Mouse (Mus musculus) thymus, postnatal 25 days (tissue): ENCODE data around the gene Zfp687.
A peak's percentile ranks its signal among the peaks of the same experiment; 100 is the strongest.

Experiments
- DNase-seq: peaks from one replicate; pipeline ENCODE4 v3.0.0; 2022

Zfp687 gene

DNA sequence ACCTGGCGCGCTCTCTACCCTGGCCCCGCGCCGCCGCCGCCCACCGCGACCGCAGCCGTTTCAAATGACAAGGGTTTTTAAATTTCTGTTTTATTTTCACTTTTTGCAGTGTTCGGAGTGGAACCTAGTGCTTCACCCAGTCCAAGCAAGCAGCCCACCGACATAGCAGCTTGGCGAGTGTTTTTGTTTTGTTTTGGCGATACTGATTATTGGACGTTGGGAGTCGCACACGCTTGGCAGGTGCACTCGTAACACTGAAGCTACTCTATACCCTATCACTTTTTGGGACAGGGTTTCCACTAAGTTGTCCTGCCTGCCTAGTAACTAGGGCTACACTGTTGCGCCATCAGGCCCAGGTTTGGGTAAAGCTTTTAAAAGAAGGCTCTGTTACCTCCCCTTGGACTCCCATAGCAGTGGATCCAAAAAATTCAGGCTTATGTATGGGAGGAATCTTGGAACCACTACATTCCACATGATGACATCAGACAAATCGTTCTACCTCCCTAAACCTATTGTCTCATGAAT is 1.3 kb upstream of the Zfp687 start:
- DNase-seq: no peak

DNA sequence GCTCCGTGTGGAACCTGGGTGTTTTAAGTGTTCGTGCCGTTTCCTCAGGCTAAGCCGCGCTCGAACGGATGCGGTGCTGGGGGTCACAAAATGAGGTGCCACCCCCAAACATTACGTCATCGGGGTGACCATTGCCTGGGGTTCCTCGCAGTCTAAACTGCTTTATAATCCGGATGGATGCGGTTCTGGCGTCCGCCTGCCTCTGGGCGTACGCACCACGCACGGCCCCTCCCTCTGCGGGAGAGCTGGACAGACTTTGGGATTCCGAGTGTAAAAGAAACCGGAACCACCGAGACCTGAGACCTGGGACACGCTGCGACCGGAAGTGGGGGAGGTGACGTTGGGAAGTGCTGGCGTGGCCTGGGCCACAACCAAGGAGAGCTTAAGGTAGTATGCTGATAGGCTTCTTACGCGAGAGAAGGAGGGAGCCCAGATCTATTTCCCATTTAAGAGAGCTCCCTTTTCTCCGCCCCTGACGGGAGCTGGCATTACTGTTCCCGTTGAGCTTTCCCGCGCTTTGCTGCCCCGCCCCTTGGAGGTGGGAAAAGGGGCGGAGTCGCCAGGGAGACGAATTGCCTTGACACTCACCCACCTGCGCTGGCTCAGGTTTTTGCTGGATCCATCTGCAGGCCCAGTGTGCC is 763 bp upstream of the Zfp687 start:
- peak; percentile 95 for DNase-seq

DNA sequence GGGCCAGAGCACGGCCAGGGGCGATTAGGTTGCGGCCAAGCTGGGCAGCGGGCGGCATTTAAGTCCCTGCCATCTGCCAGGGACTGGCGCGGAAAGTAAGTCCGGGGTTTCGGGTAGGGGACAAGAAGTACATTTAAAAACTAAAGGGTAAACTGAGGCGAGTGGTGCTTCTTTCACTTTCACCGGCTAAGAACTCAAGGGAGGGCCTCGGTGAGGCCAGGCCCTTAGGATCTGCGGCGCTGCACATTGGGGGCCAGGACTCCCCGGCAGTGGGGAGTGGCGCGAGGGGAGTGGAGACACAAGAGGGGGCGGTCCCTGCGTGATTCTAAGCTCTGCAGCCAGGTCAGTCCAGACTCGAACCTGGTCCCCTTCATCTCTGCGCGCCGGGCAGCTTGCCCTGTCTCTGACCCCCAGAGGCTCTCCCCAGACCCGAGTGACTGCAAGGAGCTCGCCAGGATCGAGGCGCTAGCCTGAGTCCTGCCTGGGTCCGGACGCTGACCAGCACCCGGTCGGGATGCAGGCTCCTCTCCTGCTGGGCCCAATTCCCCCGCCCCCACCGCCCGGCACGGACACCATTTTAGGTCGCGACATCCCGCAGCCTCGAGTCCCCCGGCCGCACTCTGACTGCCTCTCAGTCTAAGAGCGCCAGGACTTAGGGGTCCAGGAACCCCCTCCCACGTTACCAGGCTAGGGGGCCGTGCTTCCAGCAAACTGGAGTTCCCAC is 658 bp downstream of the Zfp687 start:
- DNase-seq: peak; percentile 56

DNA sequence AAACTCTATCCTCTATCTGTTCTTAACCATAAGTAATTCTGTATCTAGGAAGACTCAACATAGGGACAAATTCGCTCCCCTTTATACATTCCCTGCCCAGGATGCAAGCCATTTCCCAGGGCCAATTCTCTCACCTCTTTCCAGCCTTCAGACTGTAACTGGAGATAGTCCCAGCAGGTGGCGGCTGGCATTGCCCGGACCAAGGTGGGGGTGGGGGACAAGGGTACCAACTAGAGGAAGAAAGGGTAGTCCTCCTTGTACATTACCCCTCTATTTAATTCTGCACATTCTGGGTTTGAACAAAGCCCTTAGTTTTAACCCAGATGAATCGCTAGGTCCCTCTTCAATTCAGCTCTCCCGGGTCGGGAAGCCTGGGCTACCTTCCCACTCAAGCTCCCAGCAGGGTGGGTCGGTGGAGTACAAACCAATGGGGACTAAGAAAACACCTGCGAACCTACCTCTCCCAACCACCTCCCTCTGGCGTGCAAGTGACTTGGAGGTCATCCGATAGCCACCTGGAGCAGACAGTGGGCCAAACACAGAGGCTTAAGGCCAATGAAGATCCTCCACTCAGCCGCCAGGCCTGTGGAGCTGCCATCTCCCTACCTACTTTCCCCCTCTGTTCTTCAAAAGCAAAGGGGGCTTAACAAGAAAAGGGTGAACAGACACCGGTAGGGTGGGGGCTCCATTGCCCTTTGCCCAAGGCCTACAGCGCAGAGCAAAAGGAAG is 1.4 kb downstream of the Zfp687 start:
- no peak for DNase-seq

DNA sequence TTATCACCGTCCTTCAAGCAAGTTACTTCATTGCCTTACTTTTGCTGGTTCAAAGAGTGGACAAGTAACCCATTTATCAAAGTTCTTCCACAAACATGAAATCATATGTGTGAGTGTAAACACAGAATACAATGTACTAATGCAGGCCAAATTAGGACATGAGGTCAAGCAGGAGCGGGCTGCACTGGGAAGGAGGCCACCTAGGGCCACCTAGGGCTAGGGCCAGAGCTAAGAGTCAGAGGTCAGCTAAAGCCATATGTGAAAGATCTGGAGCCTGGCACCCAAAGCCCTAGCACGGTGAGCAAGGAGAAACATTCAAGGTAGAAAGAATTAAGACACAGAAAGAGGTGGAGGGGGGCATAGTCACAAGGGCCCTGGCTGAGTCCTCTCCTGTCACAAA is 2.3 kb downstream of the Zfp687 start:
- no peak for DNase-seq

DNA sequence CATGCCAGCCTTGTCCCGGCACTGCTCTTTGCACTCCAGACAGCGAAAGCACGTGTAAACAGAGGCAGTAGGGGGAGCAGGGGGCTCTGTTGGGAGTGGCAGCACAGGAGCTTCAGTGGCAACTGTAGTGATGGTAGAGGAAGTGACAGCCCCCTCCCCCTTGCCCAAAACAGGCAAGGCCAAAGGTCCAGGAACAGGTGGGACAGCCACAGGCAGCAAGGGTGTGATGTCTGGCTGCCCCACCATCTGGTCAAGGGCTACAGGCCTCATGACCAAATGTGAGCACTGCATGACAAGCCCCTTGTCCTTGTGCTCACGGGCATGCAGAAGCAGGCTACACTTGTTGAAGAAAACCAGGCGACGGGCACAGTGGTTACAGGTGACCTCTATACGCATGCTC is 4.9 kb downstream of the Zfp687 start:
- DNase-seq: no peak

DNA sequence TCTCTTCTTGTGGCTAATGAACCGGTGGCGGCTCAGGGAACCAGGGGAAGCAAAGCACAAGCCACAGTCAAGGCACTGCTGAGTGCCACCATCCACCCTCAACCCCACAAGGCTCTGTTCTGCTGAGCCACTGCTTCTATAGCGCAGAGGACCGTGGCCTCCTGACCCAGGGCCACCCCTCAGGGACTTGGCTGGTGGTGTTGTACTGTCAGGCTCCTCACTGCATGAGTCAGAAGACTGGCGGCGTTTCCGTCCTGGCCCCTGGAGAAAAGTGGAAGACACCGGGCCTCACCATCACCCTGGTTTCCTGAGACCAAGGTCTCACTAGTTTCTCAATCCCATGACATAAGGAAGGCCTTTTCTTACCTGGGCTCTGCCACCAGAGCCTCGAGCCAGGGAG is 7.5 kb downstream of the Zfp687 start:
- DNase-seq: no peak

DNA sequence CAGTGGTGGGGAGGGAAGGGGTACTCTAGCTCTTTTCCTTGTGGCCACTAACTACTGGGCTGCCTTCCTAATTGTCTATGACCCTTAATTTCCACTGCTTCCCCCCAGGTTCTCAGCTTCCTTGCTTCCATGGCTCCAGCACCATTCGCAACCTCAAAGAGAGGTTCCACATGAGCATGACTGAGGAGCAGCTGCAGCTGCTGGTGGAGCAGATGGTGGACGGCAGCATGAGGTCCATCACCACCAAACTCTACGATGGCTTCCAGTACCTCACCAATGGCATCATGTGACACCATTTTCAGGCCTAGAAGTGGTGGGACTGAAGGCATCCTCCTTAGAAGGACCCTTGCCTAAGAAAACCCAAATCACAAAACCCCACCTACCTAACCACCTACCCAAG is 9.6 kb downstream of the Zfp687 start:
- DNase-seq: no peak

DNA sequence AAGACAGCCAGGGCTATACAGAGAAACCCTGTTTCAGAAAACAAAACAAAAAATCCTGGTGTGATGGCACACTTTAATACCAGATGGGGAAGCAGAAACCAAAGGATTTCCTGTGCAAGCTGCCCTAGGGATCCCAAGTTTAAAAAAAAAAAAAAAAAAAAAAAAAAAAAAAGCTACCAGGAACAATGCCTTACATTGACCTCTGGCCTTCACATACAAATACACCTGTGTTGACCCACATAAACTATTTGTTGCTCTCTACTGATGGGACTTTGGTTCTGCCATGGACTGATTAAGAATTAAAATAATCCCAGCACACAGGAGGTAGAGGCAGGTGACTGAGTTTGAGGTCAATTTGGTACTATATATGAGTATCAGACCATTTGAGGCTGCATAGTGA is 12.0 kb downstream of the Zfp687 start:
- DNase-seq: no peak

DNA sequence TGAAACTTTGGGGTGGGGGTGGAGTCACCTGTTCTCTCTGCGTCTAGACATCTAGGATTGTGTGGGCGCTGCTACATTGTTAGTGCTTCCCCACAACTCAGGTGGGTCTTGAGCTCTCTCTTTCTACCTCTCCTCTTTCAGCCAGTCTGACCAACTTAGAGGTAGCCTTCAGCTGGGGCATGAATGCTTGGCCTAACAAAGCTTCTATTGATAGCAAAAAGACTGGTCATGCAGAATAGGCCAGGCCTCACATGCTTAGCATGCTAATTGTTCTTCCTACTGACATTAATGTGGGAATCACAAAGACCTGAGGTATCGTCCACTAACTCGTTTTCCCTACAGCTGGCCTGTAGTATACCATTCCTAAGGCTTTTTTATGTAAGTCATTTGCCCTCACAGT is 12.7 kb downstream of the Zfp687 start:
- no peak for DNase-seq

DNA sequence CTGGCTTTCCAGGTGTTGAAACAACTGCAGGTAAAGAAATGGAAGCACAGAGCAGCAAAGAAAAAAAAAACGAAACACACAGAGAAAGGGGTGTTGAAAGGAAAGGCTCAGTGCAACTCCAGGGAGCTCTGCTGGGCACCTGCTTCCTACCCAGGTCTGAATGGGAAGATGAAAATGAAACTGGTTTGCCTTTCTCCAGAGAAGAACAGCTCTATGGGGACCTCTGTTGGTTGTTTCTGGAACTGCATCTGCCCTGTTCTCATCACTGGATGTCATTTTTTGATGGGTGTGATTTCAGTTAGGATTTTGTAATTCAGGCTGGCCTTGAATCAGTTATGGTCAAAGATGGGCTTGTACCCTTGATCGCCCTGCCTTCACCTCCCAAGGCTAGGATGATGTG is 18.3 kb downstream of the Zfp687 start:
- peak; percentile 86 for DNase-seq

DNA sequence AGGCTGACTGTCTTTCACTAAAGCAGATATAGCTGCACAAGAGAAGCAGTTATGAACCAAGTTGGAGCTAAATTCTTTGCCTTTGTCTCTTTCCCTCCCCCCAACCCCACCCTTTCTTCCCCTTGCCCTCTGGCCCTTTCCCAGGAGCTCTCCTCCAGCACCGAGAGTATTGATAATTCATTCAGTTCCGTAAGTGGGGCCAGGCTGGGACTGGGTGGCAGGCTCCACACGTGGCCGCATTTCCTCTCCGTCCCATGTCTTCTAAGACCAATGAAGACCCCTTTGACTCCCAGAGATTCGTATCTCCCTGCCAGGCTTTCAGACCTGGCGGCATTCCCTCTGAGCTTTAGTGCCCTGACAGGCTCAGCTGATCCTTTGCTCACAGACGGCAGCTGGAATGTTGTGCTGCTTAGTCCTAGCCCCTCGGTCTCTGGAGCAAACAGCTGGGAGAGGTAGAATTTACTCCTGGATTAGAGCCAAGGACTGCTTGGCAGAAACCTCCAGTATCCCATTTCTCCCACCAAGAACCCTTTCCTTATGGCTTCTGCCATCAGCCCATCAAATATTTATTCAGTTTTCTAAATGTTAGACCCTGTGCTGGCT is 26.0 kb downstream of the Zfp687 start:
- DNase-seq: no peak

DNA sequence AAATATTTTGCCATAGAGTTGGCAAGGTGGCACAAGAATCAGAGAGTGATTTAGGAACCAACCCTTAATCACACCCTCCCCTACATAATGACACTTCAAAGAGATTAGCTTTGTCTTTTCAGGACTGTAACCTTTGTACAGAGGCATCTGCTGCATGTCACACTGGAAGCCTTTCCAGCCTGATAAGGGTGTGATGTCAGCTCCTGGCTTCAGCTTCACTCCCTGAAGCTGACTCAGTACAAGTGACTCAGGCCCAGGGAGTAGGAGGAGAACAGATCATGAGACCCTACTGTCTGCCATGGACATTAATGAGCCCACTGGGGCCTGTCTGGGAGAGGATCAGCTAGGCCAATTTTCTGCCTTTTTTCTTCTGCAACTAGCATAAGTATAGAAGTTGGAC is 27.7 kb downstream of the Zfp687 start:
- DNase-seq: no peak

DNA sequence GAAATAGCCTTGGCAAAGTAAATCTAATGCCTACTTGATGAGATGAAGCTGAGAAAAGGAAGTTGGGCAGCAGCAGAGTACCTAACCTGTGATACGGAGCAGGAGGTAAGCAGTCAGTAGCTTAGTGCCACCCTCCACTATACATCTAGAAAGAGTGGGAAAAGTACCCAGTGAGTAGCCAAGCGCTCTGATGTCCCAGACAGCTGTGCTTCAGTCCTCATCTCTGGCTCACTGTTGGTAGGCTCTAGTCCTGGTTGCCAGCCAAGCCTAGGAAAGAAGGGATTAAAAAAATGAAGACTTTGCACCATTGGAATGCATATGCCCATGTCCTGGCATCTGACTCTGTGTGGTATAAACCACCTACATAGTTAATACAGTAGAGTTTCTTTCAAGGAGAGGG is 29.7 kb downstream of the Zfp687 start:
- DNase-seq: no peak

DNA sequence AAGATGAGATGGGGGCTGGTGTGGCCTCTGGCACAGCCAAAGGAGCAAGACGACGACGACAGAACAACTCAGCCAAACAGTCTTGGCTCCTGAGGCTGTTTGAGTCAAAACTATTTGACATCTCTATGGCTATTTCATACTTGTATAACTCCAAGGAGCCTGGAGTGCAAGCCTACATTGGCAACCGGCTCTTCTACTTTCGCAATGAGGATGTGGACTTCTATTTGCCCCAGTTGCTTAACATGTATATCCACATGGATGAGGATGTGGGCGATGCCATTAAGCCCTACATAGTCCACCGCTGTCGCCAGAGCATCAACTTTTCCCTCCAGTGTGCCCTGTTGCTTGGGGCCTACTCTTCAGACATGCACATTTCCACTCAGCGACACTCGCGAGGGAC is 30.9 kb downstream of the Zfp687 start:
- DNase-seq: no peak

DNA sequence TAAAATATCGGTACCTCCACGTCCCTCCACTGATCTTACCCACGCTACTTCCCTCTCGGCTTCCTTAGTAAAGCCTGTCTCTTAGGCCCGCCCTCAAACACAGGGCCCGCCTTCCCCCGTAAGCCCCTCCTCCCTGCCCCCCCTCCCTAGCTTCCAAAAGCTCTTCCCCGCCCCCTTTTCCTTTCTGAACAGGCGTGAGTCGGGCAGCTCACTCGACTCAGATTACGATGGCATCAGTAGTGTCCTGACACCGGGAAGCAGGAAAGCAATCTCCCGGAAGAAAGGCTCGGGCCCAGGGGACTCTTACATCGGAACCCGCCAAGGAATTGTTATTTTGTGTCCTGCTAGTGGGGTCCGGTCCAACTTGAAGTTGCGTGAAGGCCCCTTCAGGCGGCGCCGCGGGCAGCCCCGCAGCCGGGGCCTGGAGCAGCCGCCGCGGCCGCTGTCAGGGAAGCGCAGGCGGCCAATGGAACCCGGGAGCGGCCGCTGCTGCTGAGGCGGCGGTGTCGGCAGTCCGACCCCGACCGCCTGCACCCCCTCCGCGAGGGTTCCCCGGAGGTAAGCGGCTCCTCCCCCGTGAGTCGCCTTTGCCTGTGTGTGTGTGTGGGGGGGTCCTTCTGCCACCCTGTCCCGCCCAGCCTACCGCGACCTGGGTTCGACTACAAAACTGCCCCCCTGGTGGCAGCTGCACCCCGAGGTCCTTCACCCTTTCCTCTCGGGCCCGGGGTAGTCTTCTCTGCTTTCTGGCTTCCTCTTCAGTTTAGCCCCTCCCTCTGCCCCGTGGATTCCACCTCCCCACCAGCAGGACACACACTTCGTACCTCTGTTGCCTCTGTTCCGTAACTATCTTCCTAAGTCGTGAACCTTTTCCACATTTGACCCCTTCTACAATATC is 40.5 kb downstream of the Zfp687 start, which contains the start of gene Pi4kb:
Gene Pi4kb (plus strand): TSS at position 204 of the 895 bp plus-strand sequence.
- peak; percentile 88 for DNase-seq

DNA sequence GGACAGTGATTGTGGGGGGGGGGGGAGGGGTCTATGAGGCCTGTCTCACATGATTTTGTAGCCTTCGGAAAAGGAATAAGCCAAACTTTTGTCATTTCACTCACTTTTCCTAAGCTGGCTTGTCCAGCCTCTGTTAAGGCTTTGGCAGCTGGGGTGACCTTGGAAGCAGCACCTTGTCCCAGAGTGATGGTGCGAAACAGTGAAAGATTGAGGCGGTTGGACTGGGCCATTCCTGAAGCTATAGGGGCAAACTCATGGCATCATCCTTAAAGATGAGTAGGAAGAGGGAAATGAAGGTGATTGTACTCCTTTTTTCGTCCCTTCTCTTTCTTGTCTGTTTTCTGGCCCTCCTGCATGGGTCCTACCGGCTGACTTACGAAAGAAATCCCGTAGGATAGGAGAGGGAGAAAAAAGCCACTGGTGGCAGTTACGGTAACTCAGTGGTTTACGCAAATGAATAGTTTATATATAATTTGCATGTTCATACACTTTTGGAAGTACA is 41.2 kb downstream of the Zfp687 start:
- no peak for DNase-seq

DNA sequence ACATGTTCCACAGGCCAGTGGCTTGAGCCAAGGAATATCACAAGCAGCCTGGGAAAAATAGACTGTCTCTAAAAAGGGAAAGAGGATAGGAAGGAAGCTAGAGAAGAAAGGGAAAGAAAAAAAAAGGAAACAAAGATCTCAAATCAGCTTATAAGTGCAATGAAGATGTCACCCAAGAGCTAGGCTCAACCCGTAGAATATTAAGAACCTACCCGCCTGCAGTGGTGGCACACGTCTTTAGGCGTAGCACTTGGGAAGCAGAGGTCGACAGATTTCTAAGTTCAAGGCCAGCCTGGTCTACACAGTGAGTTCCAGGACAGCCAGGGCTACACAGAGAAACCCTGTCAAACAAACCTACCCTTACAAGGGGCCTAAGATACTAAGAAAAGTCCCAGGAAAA is 41.6 kb downstream of the Zfp687 start:
- no peak for DNase-seq

DNA sequence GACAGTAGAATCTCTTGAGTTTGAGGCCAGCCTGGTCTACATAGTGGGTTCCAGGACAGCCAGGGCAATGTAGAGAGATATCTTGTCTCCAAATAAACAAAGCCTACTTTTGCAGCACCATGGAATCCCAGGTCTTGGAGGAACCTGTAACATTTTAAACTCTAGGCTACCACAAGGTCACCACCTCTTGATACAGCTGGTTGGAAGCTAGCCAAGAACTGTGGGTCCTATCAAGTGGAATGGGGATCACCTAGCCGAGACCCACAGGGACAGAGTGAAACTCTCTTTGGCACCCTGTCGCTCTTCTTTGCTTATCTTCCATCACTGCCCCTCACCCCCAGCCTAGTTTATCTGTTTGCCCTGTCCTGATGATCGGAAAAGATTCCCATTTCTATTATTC is 42.7 kb downstream of the Zfp687 start:
- DNase-seq: no peak

DNA sequence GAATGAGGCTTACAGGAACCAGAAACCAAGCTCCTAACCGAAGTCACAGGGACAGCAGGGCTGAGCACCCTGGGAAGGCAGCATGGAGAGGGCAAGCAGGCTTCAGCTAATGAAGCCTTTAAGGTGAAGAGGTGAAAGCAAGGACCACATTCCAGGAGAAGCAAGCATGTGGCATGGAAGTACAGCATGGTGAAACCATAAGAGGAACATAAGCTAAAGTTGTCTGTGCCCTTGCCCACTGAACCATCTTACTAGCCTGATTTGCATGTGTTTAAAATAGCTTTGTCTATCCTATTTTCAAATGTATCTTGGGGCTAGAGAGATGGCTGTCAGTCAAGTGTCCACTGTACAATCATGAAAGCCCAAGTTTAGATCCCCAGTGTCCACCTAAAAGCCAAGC is 49.4 kb downstream of the Zfp687 start:
- DNase-seq: no peak

DNA sequence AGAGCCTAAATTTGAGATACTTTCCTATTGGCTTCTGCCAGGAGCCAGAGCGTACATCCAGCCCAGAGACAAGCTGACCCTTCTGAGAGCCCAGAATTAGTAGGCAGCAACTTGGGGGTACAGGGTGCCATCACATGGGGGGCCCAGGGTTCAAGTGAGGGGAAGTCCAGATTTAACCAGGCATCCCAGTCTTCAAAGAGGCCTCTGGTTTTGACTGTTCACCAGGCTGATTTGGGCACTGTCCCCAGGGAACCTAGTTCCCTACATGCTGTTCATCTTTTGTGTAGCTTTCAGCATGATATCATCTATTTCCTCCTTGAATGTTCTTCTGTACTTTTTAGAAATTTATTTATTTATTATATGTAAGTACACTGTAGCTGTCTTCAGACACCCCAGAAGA is 50.3 kb downstream of the Zfp687 start:
- DNase-seq: no peak

DNA sequence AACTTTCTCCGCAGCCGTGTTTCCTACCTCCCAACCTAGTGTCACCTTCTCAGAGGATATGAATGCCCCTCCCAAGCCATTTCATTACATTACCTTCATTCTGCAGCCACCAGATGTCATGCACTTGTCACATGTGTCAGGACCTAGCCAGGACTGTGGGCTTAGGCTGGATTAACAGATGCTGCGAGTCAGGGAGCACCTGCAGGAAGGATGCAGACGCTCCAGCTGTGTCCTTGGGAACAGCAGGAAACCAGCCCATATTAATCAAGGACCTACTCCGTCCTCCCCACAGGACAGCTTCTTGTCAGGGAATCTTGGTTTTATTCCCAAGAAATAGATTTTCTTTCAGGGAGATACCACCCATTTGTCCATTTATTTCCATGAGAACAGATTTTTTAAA is 54.9 kb downstream of the Zfp687 start:
- no peak for DNase-seq
